Mouse (Mus musculus) heart, adult 2 months (tissue): Measurements from ENCODE around the gene Akp3. TPM values are rescaled to one million over a fixed set of nuclear protein-coding genes. Genes with fewer than 3 reads are reported as not detected.

ENCODE experiments used
- DNase-seq, 2 experiments: peaks; one replicate each; pipeline ENCODE4 v3.0.0; 2021
- H3K27ac ChIP-seq: fragments of 200-600 bp; 2 replicates; pipeline ENCODE4 v1.8.1; 2022
- H3K27me3 ChIP-seq: fragments of 200-500 bp; 2 replicates; pipeline ENCODE4 v1.6.1; 2012; ENCODE audit warnings: mild to moderate bottlenecking, low read length, inconsistent platforms, mixed read lengths; ENCODE audit not compliant: control insufficient read depth, insufficient read depth
- H3K36me3 ChIP-seq: fragments of 200-500 bp; 2 replicates; pipeline ENCODE4 v1.6.1; 2012; ENCODE audit warnings: low read length, inconsistent platforms; ENCODE audit not compliant: control insufficient read depth, insufficient read depth
- H3K4me1 ChIP-seq: fragments of 200-500 bp; 2 replicates; pipeline ENCODE4 v1.6.1; 2011; ENCODE audit warnings: low read length; ENCODE audit not compliant: control insufficient read depth, insufficient read depth
- H3K4me3 ChIP-seq: fragments of 200-600 bp; 2 replicates; pipeline ENCODE4 v1.8.1; 2022
- H3K79me2 ChIP-seq: fragments of 200-500 bp; replicated peaks from 2 replicates; pipeline ENCODE4 v1.6.1; 2012; ENCODE audit warnings: mild to moderate bottlenecking, inconsistent platforms, low read length, moderate library complexity, mixed read lengths; ENCODE audit not compliant: control insufficient read depth, insufficient read depth
- H3K9ac ChIP-seq: fragments of 200-500 bp; 2 replicates; pipeline ENCODE4 v1.6.1; 2012; ENCODE audit warnings: low read depth, mild to moderate bottlenecking, control low read depth, inconsistent platforms, low read length, mixed read lengths
- CTCF ChIP-seq: fragments of 200-600 bp; IDR thresholded peaks from 2 replicates; pipeline ENCODE4 v1.8.1; 2022; ENCODE audit warnings: antibody characterized with exemption, mild to moderate bottlenecking, moderate library complexity
- EP300 ChIP-seq: fragments of 200-500 bp; IDR thresholded peaks from 2 replicates; pipeline ENCODE4 v1.6.1; 2011; ENCODE audit warnings: low read depth, low read length, control low read depth; ENCODE audit not compliant: insufficient read depth
- POLR2A ChIP-seq: fragments of 200-500 bp; IDR thresholded peaks from 2 replicates; pipeline ENCODE4 v1.6.1; 2011; ENCODE audit warnings: mild to moderate bottlenecking, low read depth, low read length, control low read depth; ENCODE audit not compliant: insufficient read depth
- WGBS: fragments of 180-500 bp; shearing (Covaris S2); methylation state at CpG from one replicate; pipeline ENCODE4 v1.1.7; 2018; 5-methylcytosine and 5-hydroxymethylcytosine counted together
- intact Hi-C: fragments of 180-260 bp; cut with DNase I; formaldehyde crosslinking; loops from one replicate; pipeline ENCODE4 v1.15.1; 2025
- polyA plus RNA-seq: library from polyadenylated mRNA; depleted of rRNA; stranded (reverse); fragments of >200 nt; gene quantifications from 2 replicates; pipeline ENCODE4 v1.2.3, GENCODE M21; 2012
- total RNA-seq, 2 experiments: library from RNA; stranded (reverse); gene quantifications; 2 replicates each; pipeline ENCODE4 v1.2.3; 2021

Gene Akp3
- total and polyA plus RNA-seq, 3 experiments: 0.06 TPM; not detected in 2

DNA sequence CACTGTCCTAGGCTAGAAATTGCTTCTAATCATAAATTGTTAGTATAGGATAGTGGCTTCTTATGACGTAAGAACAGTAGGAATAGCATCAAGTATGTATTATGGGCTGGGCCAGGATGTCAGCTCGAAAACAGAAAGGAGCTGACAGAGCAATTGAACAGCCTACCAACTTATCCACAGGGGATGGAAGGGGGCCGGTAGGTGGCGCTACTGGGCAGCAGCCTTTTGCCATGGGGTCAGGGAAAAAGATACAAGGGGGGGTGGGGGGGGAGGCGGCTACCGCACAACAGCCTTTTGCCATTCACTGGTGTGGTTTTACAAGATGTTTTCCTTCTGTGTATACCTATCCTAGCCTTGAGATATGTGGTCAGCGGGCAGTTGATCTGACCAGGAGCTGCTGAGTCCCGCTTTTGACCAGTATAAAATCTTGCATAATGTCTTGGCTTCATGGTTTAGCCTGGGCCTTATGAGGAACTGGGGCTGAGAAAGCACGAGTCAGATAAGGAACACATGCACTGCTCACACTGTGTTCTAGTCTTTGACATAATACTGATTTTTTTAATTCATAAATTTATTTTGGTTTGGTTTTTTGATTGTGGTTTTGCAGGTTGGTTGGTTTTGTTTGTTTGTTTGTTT is 12.9 kb upstream of the Akp3 start:
- Histone ChIP-seq H3K79me2 (no peaks in the 10 kb centered on the region), H3K9ac (no peak overlapping the region), H3K4me1 (no peaks in the 10 kb centered on the region), H3K27me3 (no peaks in the 10 kb centered on the region), H3K27ac (no peak overlapping the region), H3K4me3 (no peak overlapping the region), H3K36me3 (no peaks in the 10 kb centered on the region)
- DNase-seq: no peak
- WGBS: 45% methylated on average over 9 of the region's 9 CpGs
- intact Hi-C loops: no loop called here
- TF ChIP-seq CTCF (peak; percentile 49), EP300 (no peak), POLR2A (no peak)

DNA sequence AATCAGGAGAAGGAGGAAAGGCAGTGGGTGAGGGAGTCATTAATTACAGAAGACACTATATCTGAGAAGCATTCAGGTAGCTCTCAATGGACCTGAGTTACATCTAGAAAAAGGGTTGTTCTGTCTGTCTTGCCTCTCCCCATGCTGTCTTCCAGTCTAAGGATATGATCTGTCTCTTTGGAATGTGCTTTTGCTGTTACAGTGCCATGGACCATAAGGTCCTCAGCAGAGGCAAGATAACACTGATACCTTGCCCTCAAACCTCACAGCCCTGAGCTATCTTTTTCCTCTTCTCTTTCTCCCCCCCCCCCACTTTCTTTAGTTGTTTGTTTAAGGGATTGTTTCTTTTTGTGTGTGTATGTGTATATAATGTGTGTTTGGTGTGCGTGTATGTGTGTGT is 10.0 kb upstream of the Akp3 start:
- no peak overlapping the region for H3K9ac ChIP-seq
- intact Hi-C loops: no loop called here
- no peaks in the 10 kb centered on the region for H3K4me1 ChIP-seq
- H3K79me2 ChIP-seq: no peaks in the 10 kb centered on the region
- H3K27me3 ChIP-seq: no peaks in the 10 kb centered on the region
- no peak overlapping the region for H3K4me3 ChIP-seq
- H3K36me3 ChIP-seq: no peaks in the 10 kb centered on the region
- no peak for DNase-seq
- H3K27ac ChIP-seq: no peak overlapping the region
- 58% methylated on average over 1 of the region's 1 CpGs for WGBS
- TF ChIP-seq CTCF (no peak), POLR2A (no peak), EP300 (no peak)

DNA sequence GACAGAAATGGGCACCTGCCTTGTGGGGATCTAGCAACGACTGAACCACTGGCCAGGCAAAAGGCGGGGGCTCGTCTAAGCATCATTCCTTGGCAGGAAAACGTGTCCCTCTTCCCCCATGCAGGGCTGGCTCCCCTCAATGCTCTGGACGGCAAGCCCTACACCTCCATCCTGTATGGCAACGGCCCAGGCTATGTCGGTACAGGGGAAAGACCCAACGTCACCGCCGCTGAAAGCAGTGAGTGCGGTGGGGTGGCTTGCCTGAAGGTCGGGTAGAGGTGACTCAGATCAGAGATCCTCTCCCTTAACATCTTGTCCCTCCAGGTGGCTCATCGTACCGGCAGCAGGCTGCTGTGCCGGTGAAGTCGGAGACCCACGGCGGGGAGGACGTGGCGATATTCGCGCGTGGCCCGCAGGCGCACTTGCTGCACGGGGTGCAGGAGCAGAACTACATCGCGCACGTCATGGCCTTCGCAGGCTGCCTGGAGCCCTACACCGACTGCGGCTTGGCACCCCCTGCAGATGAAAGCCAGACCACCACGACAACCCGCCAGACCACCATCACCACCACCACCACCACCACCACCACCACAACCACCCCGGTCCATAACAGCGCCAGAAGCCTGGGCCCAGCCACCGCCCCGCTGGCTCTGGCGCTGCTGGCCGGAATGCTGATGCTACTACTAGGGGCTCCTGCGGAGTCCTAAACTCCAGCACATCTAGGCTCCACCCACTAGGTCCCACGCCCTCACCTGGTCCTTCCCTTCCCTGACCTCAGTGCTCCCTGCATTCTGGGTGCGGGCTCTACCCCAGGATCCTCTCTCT is 2.6 kb downstream of the Akp3 start:
- intact Hi-C loops: no loop called here
- H3K9ac ChIP-seq: no peak overlapping the region
- H3K79me2 ChIP-seq: no peaks in the 10 kb centered on the region
- H3K27ac ChIP-seq: no peak overlapping the region
- H3K4me1 ChIP-seq: no peaks in the 10 kb centered on the region
- TF ChIP-seq CTCF (no peak), POLR2A (no peak), EP300 (no peak)
- no peaks in the 10 kb centered on the region for H3K36me3 ChIP-seq
- no peak for DNase-seq
- 10% methylated on average over 42 of the region's 43 CpGs for WGBS
- H3K27me3 ChIP-seq: peaks cover 15% of the 10 kb centered on the region
- no peak overlapping the region for H3K4me3 ChIP-seq

DNA sequence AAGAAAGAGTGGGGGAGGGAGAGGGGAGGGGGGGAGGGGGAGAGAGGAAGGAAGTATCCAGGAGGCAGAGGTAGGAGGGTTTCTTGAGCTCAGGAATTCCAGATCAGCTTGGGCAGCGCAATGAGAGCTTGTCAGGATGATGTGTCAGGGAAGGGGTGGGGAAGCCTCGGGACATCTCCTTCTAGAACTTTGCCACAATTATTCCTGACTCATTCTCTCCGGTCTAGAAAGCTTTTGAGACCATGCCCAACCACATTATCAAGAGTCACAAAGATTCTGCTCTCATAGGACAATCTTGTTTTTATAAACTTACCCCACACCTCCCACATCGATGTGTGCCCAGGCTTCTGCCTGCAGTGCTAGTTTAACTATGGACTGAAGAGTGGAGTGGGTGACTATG is 7.0 kb downstream of the Akp3 start:
- Histone ChIP-seq H3K9ac (no peak overlapping the region), H3K36me3 (no peaks in the 10 kb centered on the region), H3K4me3 (no peak overlapping the region), H3K27ac (no peak overlapping the region), H3K27me3 (peaks cover 14% of the 10 kb centered on the region), H3K4me1 (no peaks in the 10 kb centered on the region), H3K79me2 (no peaks in the 10 kb centered on the region)
- intact Hi-C loops: no loop called here
- WGBS: 74% methylated on average over 4 of the region's 4 CpGs
- TF ChIP-seq POLR2A (no peak), CTCF (no peak), EP300 (no peak)
- DNase-seq: no peak

DNA sequence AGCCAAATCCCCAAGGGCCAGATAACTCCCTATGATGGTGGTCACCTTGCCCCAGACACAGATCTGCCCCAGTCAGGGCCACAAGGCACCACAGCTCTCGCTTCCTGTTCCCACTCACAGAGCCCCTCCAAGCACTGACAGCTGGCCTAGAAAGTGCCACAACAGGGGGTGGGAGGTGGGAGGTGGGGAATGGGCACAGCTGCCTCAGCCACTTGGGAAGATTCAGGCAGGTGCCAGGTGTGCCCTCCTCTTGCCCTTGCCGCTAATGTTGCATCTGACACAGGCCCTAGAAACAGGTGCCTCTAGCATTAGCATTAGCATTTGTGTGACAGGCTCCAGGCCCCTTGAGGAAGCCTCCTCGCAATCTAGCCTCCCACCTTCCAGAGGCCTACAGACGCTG is 16.8 kb downstream of the Akp3 start:
- H3K4me1 ChIP-seq: no peaks in the 10 kb centered on the region
- no peaks in the 10 kb centered on the region for H3K27me3 ChIP-seq
- no peak overlapping the region for H3K27ac ChIP-seq
- 92% methylated on average over 4 of the region's 4 CpGs for WGBS
- H3K79me2 ChIP-seq: no peaks in the 10 kb centered on the region
- no peak overlapping the region for H3K9ac ChIP-seq
- H3K36me3 ChIP-seq: no peaks in the 10 kb centered on the region
- no peak for DNase-seq
- intact Hi-C loops: no loop called here
- no peak for TF ChIP-seq EP300
- no peak for TF ChIP-seq CTCF
- TF ChIP-seq POLR2A: no peak
- H3K4me3 ChIP-seq: no peak overlapping the region

DNA sequence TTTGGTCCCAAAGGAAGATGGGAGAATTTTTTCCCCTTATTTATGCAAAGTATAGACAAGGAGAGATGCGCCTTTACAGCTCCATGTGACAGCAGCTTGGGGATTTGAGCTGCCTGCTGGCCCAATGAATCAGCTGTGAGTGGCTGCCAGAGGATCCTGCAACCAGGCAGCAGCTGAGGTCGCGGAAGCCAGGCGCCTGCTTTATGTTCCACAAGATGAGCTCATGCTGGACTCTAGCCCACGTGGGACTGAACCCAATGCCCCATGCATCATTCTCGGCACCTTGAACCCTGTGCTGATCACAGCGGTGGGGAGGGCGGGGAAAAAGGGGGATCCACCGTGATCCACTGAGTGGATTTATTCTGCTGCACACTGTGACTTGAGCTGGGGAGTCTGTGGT is 17.7 kb downstream of the Akp3 start:
- Histone ChIP-seq H3K9ac (no peak overlapping the region), H3K4me1 (no peaks in the 10 kb centered on the region), H3K27ac (no peak overlapping the region), H3K36me3 (no peaks in the 10 kb centered on the region), H3K4me3 (no peak overlapping the region), H3K27me3 (no peaks in the 10 kb centered on the region), H3K79me2 (no peaks in the 10 kb centered on the region)
- DNase-seq: no peak
- TF ChIP-seq CTCF: no peak
- intact Hi-C loops: no loop called here
- 57% methylated on average over 9 of the region's 9 CpGs for WGBS
